In genomic region chr4:138597904-138598347, GRCm38 (mm10) we compare ENCODE assay signal across 8 mouse cellular contexts. TPM values are rescaled to one million over a fixed set of nuclear protein-coding genes. Genes with fewer than 3 reads are reported as not detected.
A peak's percentile ranks its signal among the peaks of the same experiment; 100 is the strongest.
DNase-seq lines count a peak whose midpoint lies in the region; ATAC-seq lines count a peak whose summit lies in the region.

No protein-coding gene starts in this region.

- H3K36me3 ChIP-seq in kidney, embryonic 15.5 days: no peaks in the 10 kb centered on the region
- no peaks in the 10 kb centered on the region for H3K36me3 ChIP-seq in forebrain, embryonic 15.5 days
- no peaks in the 10 kb centered on the region for H3K36me3 ChIP-seq in neural tube, embryonic 11.5 days (ENCODE audit: control insufficient read depth, insufficient read depth, low read length)

- no peak overlapping the region for H3K4me2 ChIP-seq in kidney, embryonic 15.5 days
- no peak overlapping the region for H3K4me2 ChIP-seq in forebrain, embryonic 15.5 days (replicated peaks)
- no peak overlapping the region for H3K4me2 ChIP-seq in neural tube, embryonic 11.5 days (ENCODE audit: low read depth)

- WGBS in kidney, embryonic 15.5 days: 8% methylated on average over 7 of the region's 7 CpGs
- under 1% methylated on average over 7 of the region's 7 CpGs for WGBS in forebrain, embryonic 15.5 days
- 3% methylated on average over 7 of the region's 7 CpGs for WGBS in neural tube, embryonic 11.5 days

- no peak for ATAC-seq in kidney, embryonic 15.5 days (replicated peaks; ENCODE audit: low FRiP score)
- peak; percentile 67 for ATAC-seq in forebrain, embryonic 15.5 days (replicated peaks)
- peak; percentile 41; the same call in 1 of the 2 replicates for ATAC-seq in neural tube, embryonic 11.5 days (ENCODE audit: insufficient read depth, low FRiP score, low TSS enrichment)
- no peak for ATAC-seq in activated CD4-positive, CD25-positive, alpha-beta regulatory T cell, adult 4 months

- no peak overlapping the region for H3K4me3 ChIP-seq in kidney, embryonic 15.5 days (replicated peaks)
- H3K4me3 ChIP-seq in forebrain, embryonic 15.5 days: no peak overlapping the region
- no peak overlapping the region for H3K4me3 ChIP-seq in neural tube, embryonic 11.5 days (ENCODE audit: low read depth, low read length)

- H3K4me1 ChIP-seq in kidney, embryonic 15.5 days: peaks cover 26% of the 10 kb centered on the region
- H3K4me1 ChIP-seq in forebrain, embryonic 15.5 days: peaks cover 23% of the 10 kb centered on the region
- peaks cover 8% of the 10 kb centered on the region; the same call in 1 of the 2 replicates for H3K4me1 ChIP-seq in neural tube, embryonic 11.5 days (ENCODE audit: control insufficient read depth, insufficient read depth, low read length)

- H3K9me3 ChIP-seq in kidney, embryonic 15.5 days (replicated peaks): no peaks in the 10 kb centered on the region
- no peaks in the 10 kb centered on the region for H3K9me3 ChIP-seq in forebrain, embryonic 15.5 days
- H3K9me3 ChIP-seq in neural tube, embryonic 11.5 days (ENCODE audit: control insufficient read depth, low read length): no peaks in the 10 kb centered on the region

- 0 out of 2 replicates have a peak, but pooled peaks cover under 1% of the 10 kb centered on the region for H3K27me3 ChIP-seq in kidney, embryonic 15.5 days
- no peaks in the 10 kb centered on the region for H3K27me3 ChIP-seq in forebrain, embryonic 15.5 days
- no peaks in the 10 kb centered on the region for H3K27me3 ChIP-seq in neural tube, embryonic 11.5 days (ENCODE audit: control insufficient read depth, insufficient read depth, low read length)

- no peak overlapping the region for H3K9ac ChIP-seq in kidney, embryonic 15.5 days
- no peak overlapping the region for H3K9ac ChIP-seq in forebrain, embryonic 15.5 days (replicated peaks)
- no peak overlapping the region for H3K9ac ChIP-seq in neural tube, embryonic 11.5 days (ENCODE audit: low read length)

- intact Hi-C loops in left cerebral cortex, postnatal 25 days (cut with DNase I): no loop called here

- no peak overlapping the region for H3K27ac ChIP-seq in kidney, embryonic 15.5 days
- peak overlapping the region; percentile 38 for H3K27ac ChIP-seq in forebrain, embryonic 15.5 days (replicated peaks)
- H3K27ac ChIP-seq in neural tube, embryonic 11.5 days (ENCODE audit: low read depth, low read length): peak overlapping the region; percentile 31; the same call in 1 of the 2 replicates

- peak; percentile 12 to 50 for DNase-seq in kidney, adult 8-10 months
- peak; percentile 78 for DNase-seq in adrenal gland, postnatal 10 days
- DNase-seq in left cerebral cortex, postnatal 25 days (ENCODE audit: low spot score in 2 of 2): peak; percentile 48 to 74
- DNase-seq in neural tube, embryonic 11.5 days (ENCODE audit: low spot score): peak; percentile 74
- DNase-seq in thymus, postnatal 4 days: peak; percentile 74

RNA-seq across cellular contexts. Expression of gene Vwa5b1, which starts 37.8 kb away (rescaled TPM):
- 0.08 and 0.12 TPM in 2 replicates for polyA plus RNA-seq in kidney, embryonic 15.5 days (2015; fragmentation: Nextera tagmentation; extraction: Ambion mirVana)
- total RNA-seq in adrenal gland, postnatal 10 days (2021): under 1 TPM; 0.18 to 0.30 TPM
- polyA plus RNA-seq in forebrain, embryonic 15.5 days (2015; fragmentation: Nextera tagmentation; extraction: Ambion mirVana): 0.74 and 1.2 TPM in 2 replicates
- 1 to 10 TPM; 4.5 to 7.0 TPM for total RNA-seq in left cerebral cortex, postnatal 25 days (2021)
- 0.23 and 0.48 TPM in 2 replicates for polyA plus RNA-seq in neural tube, embryonic 11.5 days (2014; fragmentation: Nextera tagmentation; extraction: Ambion mirVana)
- not detected for polyA plus RNA-seq in activated CD4-positive, CD25-positive, alpha-beta regulatory T cell, adult 4 months (2017; shearing (Covaris generic))

Comparison
In these comparisons a context has a peak if more than half of its experiments do, and no peak if none do; other contexts are left out.
1. ATAC-seq: peak in forebrain, embryonic 15.5 days (single experiment) and neural tube, embryonic 11.5 days (single experiment); none in kidney, embryonic 15.5 days (single experiment) and activated CD4-positive, CD25-positive, alpha-beta regulatory T cell, adult 4 months (single experiment).
2. Peak in every context shown above with its lines, with median percentiles within 50 percentile points of each other: DNase-seq.